ENCODE assay signal across 8 mouse cellular contexts in genomic region chr10:42862102-42862740, GRCm38 (mm10). TPM values are rescaled to one million over a fixed set of nuclear protein-coding genes. Genes with fewer than 3 reads are reported as not detected.
DNase-seq lines count a peak whose midpoint lies in the region; ATAC-seq and TF ChIP-seq lines count a peak whose summit lies in the region.

No protein-coding gene starts in this region.

- peak overlapping the region; percentile 11; the same call in 1 of the 2 replicates for H3K27ac ChIP-seq in left cerebral cortex, adult 2 months
- no peak overlapping the region for H3K27ac ChIP-seq in kidney, embryonic 14.5 days (ENCODE audit: low read depth, low read length)
- H3K27ac ChIP-seq in stomach, embryonic 16.5 days (ENCODE audit: low read length), result no peak overlapping the region

- H3K4me3 ChIP-seq in left cerebral cortex, adult 2 months, result peak overlapping the region; percentile 27; the same call in 1 of the 2 replicates
- peak overlapping the region; percentile 7; the same call in 1 of the 2 replicates for H3K4me3 ChIP-seq in kidney, embryonic 14.5 days (ENCODE audit: low read length)
- H3K4me3 ChIP-seq in stomach, embryonic 16.5 days (replicated peaks; ENCODE audit: low read length), result peak overlapping the region; percentile 23; the same call in 1 of the 2 replicates

- no peak overlapping the region; the same call in 1 of the 2 replicates for H3K9ac ChIP-seq in kidney, embryonic 14.5 days (ENCODE audit: low read depth, low read length)
- no peak overlapping the region for H3K9ac ChIP-seq in stomach, embryonic 16.5 days (ENCODE audit: low read length)

- DNase-seq in left cerebral cortex, adult 2 months (ENCODE audit: extremely low spot score in 1 of 2, low spot score in 2 of 2), result no peak
- DNase-seq in left cerebral cortex, postnatal 14 days (ENCODE audit: low spot score in 2 of 2), result no peak
- DNase-seq in lung, postnatal 25 days (ENCODE audit: low spot score), result peak; percentile 75
- DNase-seq in retina, postnatal 1 day, result no peak
- no peak for DNase-seq in embryo, embryonic 10 days (ENCODE audit: low spot score)

- TF ChIP-seq CTCF in left cerebral cortex, adult 2 months (IDR thresholded peaks at IDR 0.05), result no peak

- 35% methylated on average over 13 of the region's 13 CpGs for WGBS in kidney, embryonic 14.5 days
- WGBS in stomach, embryonic 16.5 days, result 36% methylated on average over 13 of the region's 13 CpGs

- no peaks in the 10 kb centered on the region for H3K36me3 ChIP-seq in kidney, embryonic 14.5 days (ENCODE audit: control insufficient read depth, insufficient read depth, low read length)
- no peaks in the 10 kb centered on the region for H3K36me3 ChIP-seq in stomach, embryonic 16.5 days (ENCODE audit: control insufficient read depth, insufficient read depth, low read length)

- peak overlapping the region; percentile 32 for H3K4me2 ChIP-seq in kidney, embryonic 14.5 days (replicated peaks; ENCODE audit: low read depth, low read length)
- peak overlapping the region; percentile 43 for H3K4me2 ChIP-seq in stomach, embryonic 16.5 days (ENCODE audit: low read depth, low read length)

- H3K4me1 ChIP-seq in kidney, embryonic 14.5 days (ENCODE audit: control insufficient read depth, insufficient read depth, low read length), result peaks cover 9% of the 10 kb centered on the region; the same call in 1 of the 2 replicates
- peaks cover 24% of the 10 kb centered on the region for H3K4me1 ChIP-seq in stomach, embryonic 16.5 days (ENCODE audit: control insufficient read depth, insufficient read depth, low read length)

- H3K9me3 ChIP-seq in kidney, embryonic 14.5 days (ENCODE audit: control insufficient read depth, low read length), result no peaks in the 10 kb centered on the region
- no peaks in the 10 kb centered on the region for H3K9me3 ChIP-seq in stomach, embryonic 16.5 days (replicated peaks; ENCODE audit: control insufficient read depth, low read length)

- peak; percentile 50 for ATAC-seq in common myeloid progenitor, adult 5-6 weeks (replicated peaks; ENCODE audit: low read depth, poor library complexity, severe bottlenecking)
- ATAC-seq in kidney, embryonic 14.5 days (ENCODE audit: low FRiP score, low TSS enrichment), result no peak
- ATAC-seq in stomach, embryonic 16.5 days (ENCODE audit: insufficient read depth, low FRiP score), result no peak

- H3K27me3 ChIP-seq in kidney, embryonic 14.5 days (ENCODE audit: control insufficient read depth, insufficient read depth, low read length), result no peaks in the 10 kb centered on the region
- H3K27me3 ChIP-seq in stomach, embryonic 16.5 days (ENCODE audit: control insufficient read depth, insufficient read depth, low read length), result 0 out of 2 replicates have a peak, but pooled peaks cover 4% of the 10 kb centered on the region

- intact Hi-C loops in left cerebral cortex, adult 2 months (cut with DNase I), result loop anchor here (5.0 kb wide), 2 partner anchors 80 to 280 kb away; partner anchors contain the start of genes Nr2e1 and Ostm1
- intact Hi-C loops in left cerebral cortex, postnatal 14 days (cut with DNase I), result no loop called here

RNA-seq across cellular contexts. Expression of gene Scml4, which starts 2.1 kb away (rescaled TPM):
- total RNA-seq in left cerebral cortex, adult 2 months (2021), result 1 to 10 TPM; 3.6 TPM
- 1 to 10 TPM; 4.1 to 5.4 TPM for total RNA-seq in left cerebral cortex, postnatal 14 days (2021)
- 2.7 and 3.0 TPM in 2 replicates for total RNA-seq in common myeloid progenitor, adult 5-6 weeks (2017)
- 0.47 and 0.53 TPM in 2 replicates for polyA plus RNA-seq in kidney, embryonic 14.5 days (2014; fragmentation: Nextera tagmentation; extraction: Ambion mirVana)
- polyA plus RNA-seq in stomach, embryonic 16.5 days (2015; fragmentation: Nextera tagmentation; extraction: Ambion mirVana), result 12.2 and 13.8 TPM in 2 replicates
